Mouse (Mus musculus): Measurements from ENCODE around the gene Psmd14.

DNA sequence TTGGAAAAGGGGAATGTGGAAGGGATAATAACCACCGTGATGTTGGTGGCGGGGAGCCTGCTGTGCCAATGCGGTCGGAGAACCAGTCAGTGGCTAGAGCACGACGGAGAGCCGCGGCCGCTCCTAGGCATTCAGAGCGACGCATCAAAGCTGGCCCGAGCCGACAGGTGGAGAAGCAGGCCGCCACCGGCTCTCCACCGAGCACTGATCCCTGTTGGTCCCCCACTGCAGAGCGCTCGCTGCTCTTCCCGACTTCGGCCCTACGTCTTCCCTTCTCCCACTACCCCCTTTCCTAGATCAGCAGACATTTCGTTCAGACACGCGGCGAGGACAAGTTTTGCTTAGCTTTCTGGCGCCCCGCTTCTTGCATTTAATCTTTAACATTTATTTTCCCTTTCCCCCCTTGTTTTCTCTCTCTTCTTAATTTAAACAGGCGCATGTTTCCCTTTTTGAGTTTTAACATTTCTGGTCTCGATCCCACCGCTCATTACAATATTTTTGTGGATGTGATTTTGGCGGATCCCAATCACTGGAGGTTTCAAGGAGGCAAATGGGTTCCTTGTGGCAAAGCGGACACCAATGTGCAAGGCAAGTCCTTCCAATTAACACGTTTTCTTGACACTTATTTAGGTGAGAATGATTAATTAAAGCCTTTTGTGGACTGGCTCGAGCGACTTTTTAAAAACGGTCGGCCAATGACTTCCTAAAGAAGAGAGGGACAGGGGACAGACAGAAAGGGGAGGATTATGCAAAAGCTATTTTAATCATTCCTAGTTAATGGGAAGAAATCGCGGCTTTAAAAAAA lies 94.2 kb downstream of the Psmd14 start:
- no peak for TF ChIP-seq POLR2A (IDR thresholded peaks at IDR 0.05; ENCODE audit: low read depth, low read length)
- TF ChIP-seq CTCF (conservative IDR thresholded peaks at IDR 0.05; ENCODE audit: insufficient read depth, insufficient read length, low read depth, low read length) = no peak
